Mouse (Mus musculus) Patski (cell line): ENCODE measurements around the gene Foxn1. TPM values are rescaled to one million over a fixed set of nuclear protein-coding genes. Genes with fewer than 3 reads are reported as not detected.

ENCODE experiments used
- ATAC-seq: fragments of 100-300 bp; one replicate; pipeline ENCODE4 v1.8.0; 2021
- CTCF ChIA-PET: fragments of 350-600 bp; sonication (Branson Sonifier 250); formaldehyde crosslinking; loops from one replicate; lab custom pipeline; 2022; ENCODE audit warnings: inconsistent platforms; lab: Charles Lee
- POLR2A ChIA-PET: fragments of 350-600 bp; sonication (Branson Sonifier 250); formaldehyde crosslinking; loops from one replicate; lab custom pipeline; 2022; ENCODE audit warnings: antibody characterized with exemption, inconsistent platforms; lab: Charles Lee
- DNase-seq: peaks from one replicate; pipeline ENCODE4 v3.0.0-alpha.2; 2011; ENCODE audit warnings: low read depth, low spot score
- H3K27me3 ChIP-seq: fragments of 371-371 bp; one replicate; pipeline ENCODE4 v1.5.1; 2021
- CTCF ChIP-seq: fragments of 100-300 bp; IDR thresholded peaks from one replicate; pipeline ENCODE4 v1.5.1; 2021
- in situ Hi-C: fragments of 300-500 bp; cut with MboI; formaldehyde crosslinking; loops from 3 replicates; pipeline ENCODE4 v1.11.1; 2018; ENCODE audit warnings: low pct_unique_long_range_greater_than_20kb, mixed read lengths
- polyA plus RNA-seq: library from polyadenylated mRNA; unstranded; gene quantifications from one replicate; pipeline ENCODE4 v1.2.3, GENCODE M21; 2021

Gene Foxn1
- polyA plus RNA-seq, 1 experiment from 2014 or later, result 0.37 TPM

GRCm38 (mm10) chr11:78400936-78401335 is 14.6 kb upstream of the Foxn1 start:
- ATAC-seq, result no peak

DNA sequence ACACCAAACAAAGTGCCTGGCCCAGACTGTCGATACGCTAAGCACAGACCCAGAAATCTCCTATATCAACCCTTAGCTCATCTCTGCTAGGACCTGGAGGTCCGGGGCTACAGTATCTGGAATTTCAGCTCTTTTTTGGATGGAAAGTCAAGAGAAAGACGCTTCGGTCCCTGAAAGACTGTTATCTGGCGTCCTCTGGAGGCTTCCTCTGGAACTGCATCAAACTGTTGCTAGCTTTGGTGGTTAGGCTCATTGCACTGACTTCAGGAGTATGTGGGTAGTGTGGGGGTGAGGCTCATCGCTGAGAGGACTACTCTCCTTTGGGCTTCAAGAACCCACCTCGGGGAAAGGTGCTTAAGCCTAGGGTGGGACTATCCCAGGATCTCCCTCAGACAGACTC is 13.3 kb upstream of the Foxn1 start:
- in situ Hi-C loops, result loop anchor here (5.0 kb wide), 2 partner anchors 37 to 48 kb away; no protein-coding TSS in a partner anchor
- CTCF ChIA-PET, result interaction anchor here (0.7 to 13.3 kb wide), 19 partner anchors 8 to 292 kb away, joined by 3 to 473 read pairs (median 4); partner anchors contain the start of gene Foxn1
- POLR2A ChIA-PET, result interaction anchor here (0.5 to 9.9 kb wide), 3 partner anchors 36 to 84 kb away, joined by 3 to 160 read pairs (median 5); no protein-coding TSS in a partner anchor
- ATAC-seq (no peak), DNase-seq (no peak)
- peak; percentile 99 for TF ChIP-seq CTCF
- H3K27me3 ChIP-seq, result no peaks in the 10 kb centered on the region

More at GRCm38 (mm10) chr11:78400936-78401335, 14.6 kb upstream of the Foxn1 start:
- no peaks in the 10 kb centered on the region for H3K27me3 ChIP-seq
- CTCF ChIA-PET, result interaction anchor here (13.3 kb wide), 1 partner anchor 43 kb away, joined by 473 read pairs; no protein-coding TSS in a partner anchor
- in situ Hi-C loops, result loop anchor here (5.0 kb wide), 1 partner anchor 46 kb away; no protein-coding TSS in a partner anchor
- DNase-seq, result no peak
- TF ChIP-seq CTCF, result no peak
- POLR2A ChIA-PET, result interaction anchor here (9.9 kb wide), 1 partner anchor 38 kb away, joined by 160 read pairs; no protein-coding TSS in a partner anchor

- no peaks in the 10 kb centered on the region for H3K27me3 ChIP-seq
- CTCF ChIA-PET, result interaction anchor here (0.8 to 13.3 kb wide), 6 partner anchors 14 to 93 kb away, joined by 3 to 473 read pairs (median 8); partner anchors contain the start of gene Foxn1
- DNase-seq, result no peak
- in situ Hi-C loops, result loop anchor here (5.0 kb wide), 1 partner anchor 36 kb away; no protein-coding TSS in a partner anchor
- no peak for ATAC-seq
- no peak for TF ChIP-seq CTCF
- POLR2A ChIA-PET, result interaction anchor here (0.9 to 9.9 kb wide), 2 partner anchors 13 to 35 kb away, joined by 4 to 160 read pairs; no protein-coding TSS in a partner anchor
Observed at GRCm38 (mm10) chr11:78398212-78398611, 11.9 kb upstream of the Foxn1 start.

- ATAC-seq (peak; percentile 44), DNase-seq (no peak)
- no peaks in the 10 kb centered on the region for H3K27me3 ChIP-seq
- CTCF ChIA-PET, result interaction anchor here (0.8 to 13.3 kb wide), 10 partner anchors 13 to 92 kb away, joined by 3 to 473 read pairs (median 4); partner anchors contain the start of gene Foxn1
- TF ChIP-seq CTCF, result peak; percentile 97
- POLR2A ChIA-PET, result interaction anchor here (0.9 to 9.9 kb wide), 4 partner anchors 12 to 34 kb away, joined by 4 to 160 read pairs (median 6); no protein-coding TSS in a partner anchor
- in situ Hi-C loops, result loop anchor here (5.0 kb wide), 1 partner anchor 35 kb away; no protein-coding TSS in a partner anchor
Observed at GRCm38 (mm10) chr11:78397397-78397796, 11.0 kb upstream of the Foxn1 start.

GRCm38 (mm10) chr11:78396950-78397349 is 10.6 kb upstream of the Foxn1 start:
- H3K27me3 ChIP-seq, result no peaks in the 10 kb centered on the region
- DNase-seq (no peak), ATAC-seq (no peak)
- no peak for TF ChIP-seq CTCF
- POLR2A ChIA-PET, result interaction anchor here (0.6 to 9.9 kb wide), 4 partner anchors 14 to 123 kb away, joined by 3 to 160 read pairs (median 6); no protein-coding TSS in a partner anchor
- CTCF ChIA-PET, result interaction anchor here (0.8 to 13.3 kb wide), 10 partner anchors 12 to 57 kb away, joined by 3 to 473 read pairs (median 4); partner anchors contain the start of gene Foxn1
- in situ Hi-C loops, result loop anchor here (5.0 kb wide), 1 partner anchor 35 kb away; no protein-coding TSS in a partner anchor

- ATAC-seq (no peak), DNase-seq (no peak)
- no peak for TF ChIP-seq CTCF
- in situ Hi-C loops, result no loop called here
- POLR2A ChIA-PET, result interaction anchor here (0.7 to 9.9 kb wide), 3 partner anchors 12 to 29 kb away, joined by 3 to 160 read pairs (median 3); no protein-coding TSS in a partner anchor
- CTCF ChIA-PET, result interaction anchor here (13.3 kb wide), 1 partner anchor 34 kb away, joined by 473 read pairs; no protein-coding TSS in a partner anchor
- H3K27me3 ChIP-seq, result no peaks in the 10 kb centered on the region
Observed at GRCm38 (mm10) chr11:78392728-78393127, 6.4 kb upstream of the Foxn1 start.

DNA sequence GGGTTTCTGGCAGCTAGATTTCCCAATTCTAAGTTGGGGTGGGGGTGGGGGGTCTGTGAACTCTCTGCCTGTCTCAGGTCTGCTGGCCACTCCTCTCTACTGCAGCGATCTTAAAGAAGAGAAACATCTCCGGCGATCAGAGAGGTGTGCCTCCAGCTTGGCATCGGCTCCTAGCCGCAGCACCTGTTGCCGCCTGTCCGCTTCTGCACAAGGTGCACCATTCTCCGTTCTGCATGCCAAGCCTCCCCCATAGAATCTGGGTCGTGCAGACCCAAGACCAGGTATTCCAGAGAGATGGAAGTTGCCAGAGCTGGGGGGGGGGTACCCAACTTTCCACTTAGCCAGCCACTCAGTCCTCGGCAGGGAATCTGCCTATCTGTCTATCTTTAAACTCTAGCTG is 582 bp downstream of the Foxn1 start:
- ATAC-seq, result no peak
- ChIA-PET POLR2A (interaction anchor here (1.2 kb wide), 1 partner anchor 12 kb away, joined by 4 read pairs; no protein-coding TSS in a partner anchor), CTCF (interaction anchor here (1.4 to 4.6 kb wide), 4 partner anchors 11 to 67 kb away, joined by 3 to 23 read pairs (median 6); no protein-coding TSS in a partner anchor)
- no peaks in the 10 kb centered on the region for H3K27me3 ChIP-seq
- TF ChIP-seq CTCF, result no peak
- in situ Hi-C loops, result no loop called here
- DNase-seq, result no peak

DNA sequence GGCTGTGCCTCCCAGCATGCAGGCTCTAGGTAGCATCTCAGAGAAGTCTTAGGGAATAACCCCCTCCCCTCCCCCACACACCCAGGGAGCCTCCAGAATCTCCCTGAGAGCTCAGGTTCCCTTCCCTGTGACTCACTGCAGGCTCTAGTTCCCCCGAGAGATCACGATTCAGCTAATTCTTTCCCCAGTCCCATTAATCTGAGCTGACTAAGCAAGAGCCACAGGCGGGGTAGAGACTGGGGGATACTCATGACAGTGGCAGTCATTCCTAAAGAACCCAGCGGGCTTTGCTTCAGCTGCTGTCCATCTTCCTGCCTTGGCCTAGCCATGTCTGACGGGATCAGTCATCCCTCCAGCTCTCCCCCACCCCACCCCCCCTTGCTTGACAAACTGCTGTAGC is 3.7 kb downstream of the Foxn1 start:
- ChIA-PET POLR2A (interaction anchor here (0.6 to 2.2 kb wide), 7 partner anchors 9 to 19 kb away, joined by 3 to 13 read pairs (median 4); no protein-coding TSS in a partner anchor), CTCF (interaction anchor here (1.0 to 4.6 kb wide), 4 partner anchors 9 to 22 kb away, joined by 4 to 23 read pairs (median 7); no protein-coding TSS in a partner anchor)
- ATAC-seq (peak; percentile 85), DNase-seq (no peak)
- H3K27me3 ChIP-seq, result no peaks in the 10 kb centered on the region
- in situ Hi-C loops, result no loop called here
- TF ChIP-seq CTCF, result no peak

- ChIA-PET POLR2A (interaction anchor here (1.3 to 2.2 kb wide), 5 partner anchors 8 to 14 kb away, joined by 4 to 13 read pairs (median 7); no protein-coding TSS in a partner anchor), CTCF (interaction anchor here (1.0 to 4.6 kb wide), 4 partner anchors 9 to 21 kb away, joined by 4 to 23 read pairs (median 7); no protein-coding TSS in a partner anchor)
- TF ChIP-seq CTCF, result no peak
- DNase-seq, result no peak
- H3K27me3 ChIP-seq, result no peaks in the 10 kb centered on the region
- ATAC-seq, result no peak
- in situ Hi-C loops, result no loop called here
Observed at GRCm38 (mm10) chr11:78382286-78382685, 4.1 kb downstream of the Foxn1 start.

DNA sequence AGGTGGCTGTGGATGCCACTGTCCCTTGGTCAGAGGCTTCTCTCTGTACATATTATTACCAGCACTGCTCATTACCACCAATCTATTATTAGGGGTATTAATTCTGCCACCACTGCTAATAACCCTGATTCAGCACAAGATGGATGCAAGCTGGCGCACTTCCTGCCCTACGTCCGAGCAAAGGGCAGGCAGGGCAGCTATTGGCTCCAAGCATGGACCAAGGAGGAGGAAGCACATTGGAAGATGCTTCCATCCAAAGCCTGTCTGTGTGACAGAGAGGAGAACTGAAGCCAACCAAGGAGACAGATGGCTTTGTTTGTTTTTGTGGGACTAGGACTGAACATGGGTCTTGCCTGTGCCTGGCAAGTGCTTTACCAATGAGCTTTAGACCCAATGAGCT is 5.4 kb downstream of the Foxn1 start:
- ChIA-PET CTCF (interaction anchor here (0.7 to 2.7 kb wide), 3 partner anchors 11 to 20 kb away, joined by 3 to 9 read pairs (median 5); no protein-coding TSS in a partner anchor), POLR2A (interaction anchor here (0.6 to 2.2 kb wide), 3 partner anchors 9 to 11 kb away, joined by 3 to 7 read pairs (median 3); no protein-coding TSS in a partner anchor)
- H3K27me3 ChIP-seq, result no peaks in the 10 kb centered on the region
- in situ Hi-C loops, result no loop called here
- ATAC-seq (no peak), DNase-seq (no peak)
- TF ChIP-seq CTCF, result no peak
